Mouse (Mus musculus) cerebellum, adult 2 months (tissue): ENCODE data around the gene 4933428G20Rik. TPM values are rescaled to one million over a fixed set of nuclear protein-coding genes. Genes with fewer than 3 reads are reported as not detected.

Experiments
- DNase-seq, 2 experiments: peaks; one replicate each; pipeline ENCODE4 v3.0.0; 2021
- H3K27ac ChIP-seq: fragments of 200-500 bp; 2 replicates; pipeline ENCODE4 v1.5.1; 2012; ENCODE audit warnings: low read length, control low read depth, inconsistent platforms; ENCODE audit not compliant: insufficient read depth
- H3K27me3 ChIP-seq: fragments of 200-500 bp; 2 replicates; pipeline ENCODE4 v1.6.1; 2012; ENCODE audit warnings: inconsistent platforms, mild to moderate bottlenecking, low read length, moderate library complexity; ENCODE audit not compliant: control insufficient read depth, insufficient read depth
- H3K4me1 ChIP-seq: fragments of 200-500 bp; 2 replicates; pipeline ENCODE4 v1.6.1; 2011; ENCODE audit warnings: low read length; ENCODE audit not compliant: control insufficient read depth, insufficient read depth
- H3K4me3 ChIP-seq: fragments of 200-500 bp; replicated peaks from 2 replicates; pipeline ENCODE3; 2011; ENCODE audit warnings: mild to moderate bottlenecking, low read depth, low read length, control low read depth; ENCODE audit not compliant: insufficient read depth
- CTCF ChIP-seq: fragments of 200-500 bp; IDR thresholded peaks from 2 replicates; pipeline ENCODE4 v1.5.1; 2011; ENCODE audit warnings: low read depth, mild to moderate bottlenecking, control low read depth, low read length, moderate library complexity, borderline replicate concordance; ENCODE audit not compliant: insufficient read depth
- POLR2A ChIP-seq: fragments of 200-500 bp; IDR thresholded peaks from 2 replicates; pipeline ENCODE4 v1.6.1; 2011; ENCODE audit warnings: low read length, control low read depth, borderline replicate concordance; ENCODE audit not compliant: insufficient read depth
- WGBS: fragments of 180-500 bp; shearing (Covaris S2); methylation state at CpG from one replicate; pipeline ENCODE4 v1.1.7; 2018; 5-methylcytosine and 5-hydroxymethylcytosine counted together
- polyA plus RNA-seq: library from polyadenylated mRNA; depleted of rRNA; stranded (reverse); fragments of >200 nt; gene quantifications from 2 replicates; pipeline ENCODE4 v1.2.3, GENCODE M21; 2012

Gene 4933428G20Rik
- polyA plus RNA-seq, 1 experiment, result not detected

- TF ChIP-seq CTCF (no peak), POLR2A (no peak)
These were observed 35.5 kb upstream of the 4933428G20Rik start for GRCm38 (mm10) chr11:97535660-97536059.

GRCm38 (mm10) chr11:97535308-97535630 lies 35.1 kb upstream of the 4933428G20Rik start:
- TF ChIP-seq CTCF, result no peak
- no peak for TF ChIP-seq POLR2A
- H3K27me3 ChIP-seq, result no peaks in the 10 kb centered on the region

More at GRCm38 (mm10) chr11:97535660-97536059, 35.5 kb upstream of the 4933428G20Rik start:
- Histone ChIP-seq H3K4me1 (peaks cover 49% of the 10 kb centered on the region), H3K27ac (peak overlapping the region; percentile 96), H3K4me3 (peak overlapping the region; percentile 54), H3K27me3 (no peaks in the 10 kb centered on the region)
- peak; percentile 38 to 59 for DNase-seq
- 14% methylated on average over 5 of the region's 5 CpGs for WGBS

GRCm38 (mm10) chr11:97534442-97535307 lies 34.5 kb upstream of the 4933428G20Rik start:
- H3K4me3 ChIP-seq, result peak overlapping the region; percentile 54
- H3K27ac ChIP-seq, result peak overlapping the region; percentile 96
- peak; percentile 69 to 81 for DNase-seq
- 6% methylated on average over 95 of the region's 95 CpGs for WGBS
- H3K4me1 ChIP-seq, result peaks cover 53% of the 10 kb centered on the region
- TF ChIP-seq CTCF (no peak), POLR2A (no peak)
- no peaks in the 10 kb centered on the region for H3K27me3 ChIP-seq

More at GRCm38 (mm10) chr11:97535308-97535630, 35.1 kb upstream of the 4933428G20Rik start:
- Histone ChIP-seq H3K4me3 (peak overlapping the region; percentile 54), H3K4me1 (peaks cover 50% of the 10 kb centered on the region), H3K27ac (peak overlapping the region; percentile 96)
- DNase-seq, result no peak
- 4% methylated on average over 5 of the region's 5 CpGs for WGBS

- 10% methylated on average over 7 of the region's 7 CpGs for WGBS
- peak overlapping the region; percentile 44 for H3K4me3 ChIP-seq
- H3K27ac ChIP-seq, result peak overlapping the region; percentile 96
- H3K4me1 ChIP-seq, result peaks cover 51% of the 10 kb centered on the region
- no peaks in the 10 kb centered on the region for H3K27me3 ChIP-seq
- DNase-seq, result peak in 1 of 2 experiments; percentile 42
- no peak for TF ChIP-seq POLR2A
- no peak for TF ChIP-seq CTCF
These were observed 33.5 kb upstream of the 4933428G20Rik start for GRCm38 (mm10) chr11:97533653-97534052.

- 5% methylated on average over 20 of the region's 20 CpGs for WGBS
- DNase-seq, result peak; percentile 69 to 73
- H3K4me1 ChIP-seq, result peaks cover 54% of the 10 kb centered on the region
- H3K27me3 ChIP-seq, result no peaks in the 10 kb centered on the region
- TF ChIP-seq CTCF (no peak), POLR2A (peak; percentile 35; the same call in 1 of the 2 replicates)
- peak overlapping the region; percentile 50 for H3K4me3 ChIP-seq
- peak overlapping the region; percentile 89 for H3K27ac ChIP-seq
These were observed 32.9 kb upstream of the 4933428G20Rik start for GRCm38 (mm10) chr11:97532950-97533582.

- Histone ChIP-seq H3K27ac (peak overlapping the region; percentile 89), H3K27me3 (no peaks in the 10 kb centered on the region), H3K4me1 (peaks cover 56% of the 10 kb centered on the region), H3K4me3 (peak overlapping the region; percentile 50)
- no peak for TF ChIP-seq POLR2A
- TF ChIP-seq CTCF, result no peak
- peak; percentile 71 to 76 for DNase-seq
- 9% methylated on average over 8 of the region's 8 CpGs for WGBS
These were observed 32.2 kb upstream of the 4933428G20Rik start for GRCm38 (mm10) chr11:97532354-97532753.

GRCm38 (mm10) chr11:97531381-97532260 lies 31.5 kb upstream of the 4933428G20Rik start:
- Histone ChIP-seq H3K27me3 (no peaks in the 10 kb centered on the region), H3K27ac (peak overlapping the region; percentile 89), H3K4me1 (peaks cover 60% of the 10 kb centered on the region), H3K4me3 (peak overlapping the region; percentile 50)
- peak; percentile 92 for TF ChIP-seq CTCF
- TF ChIP-seq POLR2A, result peak; percentile 68
- peak; percentile 95 to 97 for DNase-seq
- WGBS, result 1% methylated on average over 46 of the region's 46 CpGs
